Mouse (Mus musculus) erythroblast, embryonic 14.5 days (primary cell): ENCODE results near the gene Prelp. TPM values are rescaled to one million over a fixed set of nuclear protein-coding genes. Genes with fewer than 3 reads are reported as not detected.

Experiments
- H3K27me3 ChIP-seq: 2 replicates; pipeline ENCODE4 v1.6.1; 2012; ENCODE audit warnings: inconsistent platforms; ENCODE audit not compliant: control insufficient read depth
- H3K36me3 ChIP-seq: 2 replicates; pipeline ENCODE4 v1.6.1; 2012; ENCODE audit warnings: mild to moderate bottlenecking, inconsistent platforms; ENCODE audit not compliant: control insufficient read depth
- H3K4me1 ChIP-seq: 2 replicates; pipeline ENCODE4 v1.6.1; 2012; ENCODE audit warnings: inconsistent platforms; ENCODE audit not compliant: control insufficient read depth
- H3K4me3 ChIP-seq: replicated peaks from 2 replicates; pipeline ENCODE3; 2012; ENCODE audit warnings: moderate library complexity, mild to moderate bottlenecking, inconsistent platforms
- H3K9me3 ChIP-seq: 2 replicates; pipeline ENCODE4 v1.6.1; 2012; ENCODE audit warnings: low read length, inconsistent platforms, mixed read lengths; ENCODE audit not compliant: control insufficient read depth
- GATA1 ChIP-seq: IDR thresholded peaks from 2 replicates; pipeline ENCODE4 v1.6.1; 2012; ENCODE audit warnings: low read length, inconsistent platforms, mixed read lengths
- TAL1 ChIP-seq: IDR thresholded peaks from 3 replicates; pipeline ENCODE4 v1.6.1; 2012; ENCODE audit warnings: low read length, inconsistent platforms, mixed read lengths
- polyA plus RNA-seq: library from polyadenylated mRNA; stranded (reverse); fragments of >175 nt; gene quantifications from 2 replicates; pipeline ENCODE4 v1.2.3, GENCODE M21; 2012

The Prelp gene
- polyA plus RNA-seq, 1 experiment: not detected

DNA sequence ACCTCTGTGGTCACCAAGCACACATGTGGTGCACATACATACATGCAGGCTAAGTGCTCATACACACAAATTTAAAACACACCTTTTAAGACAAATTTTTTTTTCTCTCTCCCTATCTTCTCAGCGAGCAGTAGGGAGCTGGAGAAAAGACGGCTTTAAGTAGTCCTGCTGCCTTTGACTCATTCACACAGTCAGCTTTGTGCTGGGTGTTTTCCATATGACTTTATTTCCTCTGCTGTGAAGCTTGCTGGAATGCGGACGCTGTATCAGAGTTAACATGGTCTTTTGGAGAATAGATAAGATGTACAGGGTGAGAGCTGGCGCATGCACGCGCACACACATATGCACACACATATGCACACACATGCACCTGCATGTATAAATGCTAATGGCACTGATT, 11.1 kb downstream of the Prelp start:
- Histone ChIP-seq H3K27me3 (peaks cover 56% of the 10 kb centered on the region), H3K4me3 (no peak overlapping the region), H3K36me3 (no peaks in the 10 kb centered on the region), H3K4me1 (peaks cover 16% of the 10 kb centered on the region), H3K9me3 (no peaks in the 10 kb centered on the region)
- TF ChIP-seq TAL1 (no peak), GATA1 (no peak)

GRCm38 (mm10) chr1:133908659-133909575, 12.3 kb downstream of the Prelp start:
- Histone ChIP-seq H3K36me3 (no peaks in the 10 kb centered on the region), H3K4me3 (peak overlapping the region; percentile 46), H3K4me1 (peaks cover 16% of the 10 kb centered on the region), H3K27me3 (peaks cover 68% of the 10 kb centered on the region), H3K9me3 (no peaks in the 10 kb centered on the region)
- TF ChIP-seq TAL1 (no peak), GATA1 (no peak)

DNA sequence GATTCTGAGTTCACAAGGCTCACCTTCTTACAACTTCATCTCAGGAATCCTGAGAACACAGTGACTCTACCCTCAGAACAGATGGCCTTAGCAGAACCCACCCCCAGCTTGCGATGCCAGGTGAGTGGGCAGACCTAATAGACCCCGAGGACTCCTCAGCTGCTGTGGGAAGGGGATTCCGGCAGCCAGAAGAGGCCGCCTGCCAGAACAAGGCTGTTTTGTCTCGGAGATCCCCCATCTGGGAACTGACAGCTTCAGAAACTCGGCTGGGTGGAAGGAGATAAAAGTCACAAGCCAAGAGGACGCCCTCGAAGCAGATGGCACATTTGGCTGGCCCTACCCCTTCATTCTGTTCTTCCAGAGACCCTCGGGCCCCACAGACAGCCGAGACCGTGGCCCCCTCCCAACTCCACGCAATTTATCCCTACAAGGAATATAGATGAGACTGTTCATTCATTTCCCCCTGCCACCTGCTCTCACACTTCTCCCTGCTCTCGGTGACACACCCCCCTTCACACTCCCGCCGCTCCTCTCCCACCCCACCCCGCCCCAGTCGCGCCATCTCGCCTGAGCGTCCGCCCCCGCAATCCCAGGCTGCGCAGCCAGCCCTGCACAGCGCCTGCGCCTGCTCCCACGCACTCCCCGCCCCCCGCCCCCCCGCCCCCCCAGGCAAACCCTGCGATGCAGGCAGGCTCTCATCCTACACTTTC, 13.1 kb downstream of the Prelp start, which contains the start of gene Optc:
Gene Optc (minus strand): TSS at position 51 of the 710 bp plus-strand sequence.
- Histone ChIP-seq H3K4me1 (peaks cover 16% of the 10 kb centered on the region), H3K36me3 (no peaks in the 10 kb centered on the region), H3K27me3 (peaks cover 75% of the 10 kb centered on the region), H3K4me3 (peak within 1 kb of the TSS; percentile 46), H3K9me3 (no peaks in the 10 kb centered on the region)
- no peak for TF ChIP-seq TAL1
- TF ChIP-seq GATA1: no peak

DNA sequence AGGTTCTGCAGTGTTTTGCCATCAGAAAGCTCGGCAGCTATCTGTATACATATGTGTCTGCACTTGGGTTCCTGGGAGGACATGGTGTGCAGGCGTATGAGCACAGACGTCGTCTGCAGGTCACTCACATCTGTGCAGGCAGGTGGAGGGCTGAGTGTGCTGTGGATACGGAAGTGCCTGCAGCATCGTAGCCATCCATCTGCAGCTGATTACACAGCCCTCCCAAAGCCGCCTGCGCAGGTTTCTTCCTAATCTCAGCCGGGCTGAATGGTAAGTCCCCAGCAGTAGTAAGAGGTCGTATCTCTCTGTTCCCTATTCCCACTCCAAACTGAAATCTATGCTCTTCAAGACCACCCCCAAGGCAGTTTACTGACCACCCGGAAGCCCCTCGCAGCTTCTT, 14.8 kb downstream of the Prelp start:
- peaks cover 16% of the 10 kb centered on the region for H3K4me1 ChIP-seq
- H3K4me3 ChIP-seq: no peak overlapping the region
- no peaks in the 10 kb centered on the region for H3K9me3 ChIP-seq
- no peak for TF ChIP-seq GATA1
- no peak for TF ChIP-seq TAL1
- peaks cover 85% of the 10 kb centered on the region for H3K27me3 ChIP-seq
- no peaks in the 10 kb centered on the region for H3K36me3 ChIP-seq

- no peaks in the 10 kb centered on the region for H3K36me3 ChIP-seq
- peaks cover 36% of the 10 kb centered on the region for H3K27me3 ChIP-seq
- H3K4me3 ChIP-seq: no peak overlapping the region
- H3K9me3 ChIP-seq: no peaks in the 10 kb centered on the region
- TF ChIP-seq TAL1: no peak
- no peak for TF ChIP-seq GATA1
- peaks cover 32% of the 10 kb centered on the region for H3K4me1 ChIP-seq
These were observed 20.4 kb downstream of the Prelp start for GRCm38 (mm10) chr1:133900825-133901224.

DNA sequence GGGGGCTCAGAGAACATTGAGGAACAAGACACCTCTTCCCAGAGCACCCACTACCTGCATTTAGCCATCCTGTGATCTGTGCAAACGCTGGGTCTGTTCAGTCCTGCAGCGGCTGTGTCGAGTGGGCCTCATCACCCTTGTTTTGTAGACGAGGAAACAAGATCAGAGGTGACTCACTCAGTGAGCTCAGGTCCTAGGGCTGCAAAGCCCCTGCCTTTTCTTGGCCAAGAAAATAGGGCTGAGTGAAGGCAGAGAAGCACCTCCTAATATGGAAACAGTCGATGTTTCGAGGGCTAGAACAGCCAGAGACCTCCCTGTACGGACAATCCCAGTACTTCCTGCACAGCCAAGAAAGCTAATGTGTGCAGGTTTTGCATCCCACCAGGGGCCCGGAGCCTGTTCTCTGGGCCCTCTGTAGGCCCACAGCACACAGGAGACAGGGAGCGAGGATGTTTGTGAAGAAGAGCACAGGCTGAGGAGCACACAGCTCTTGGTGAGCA, 22.1 kb downstream of the Prelp start:
- no peak for TF ChIP-seq GATA1
- TF ChIP-seq TAL1: no peak
- no peaks in the 10 kb centered on the region; the same call in 1 of the 2 replicates for H3K36me3 ChIP-seq
- H3K4me1 ChIP-seq: peaks cover 47% of the 10 kb centered on the region
- H3K27me3 ChIP-seq: peaks cover 22% of the 10 kb centered on the region
- no peak overlapping the region for H3K4me3 ChIP-seq
- no peaks in the 10 kb centered on the region for H3K9me3 ChIP-seq

DNA sequence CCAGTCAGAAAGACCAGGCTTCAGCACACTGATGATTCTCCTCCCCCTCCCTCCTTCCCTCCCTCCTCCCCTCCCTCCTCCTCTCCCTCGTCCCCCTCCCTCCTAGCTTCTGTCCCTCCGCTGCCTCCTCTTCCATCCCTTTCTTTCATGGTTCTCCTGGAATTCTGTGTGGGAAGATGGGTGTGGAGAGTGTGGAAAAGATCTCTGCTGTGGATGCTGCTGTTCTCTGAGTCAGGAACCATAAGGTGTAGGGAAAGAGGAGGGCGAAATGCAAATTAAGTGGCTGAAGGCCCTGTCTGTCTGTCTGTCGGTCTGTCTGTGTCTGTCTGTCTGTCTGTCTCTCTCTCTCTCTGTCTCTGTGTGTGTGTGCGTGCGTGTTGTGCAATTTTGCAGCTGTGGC, 23.9 kb downstream of the Prelp start:
- Histone ChIP-seq H3K36me3 (no peaks in the 10 kb centered on the region; the same call in 1 of the 2 replicates), H3K9me3 (no peaks in the 10 kb centered on the region), H3K4me1 (peaks cover 62% of the 10 kb centered on the region), H3K27me3 (peaks cover 7% of the 10 kb centered on the region), H3K4me3 (no peak overlapping the region)
- no peak for TF ChIP-seq GATA1

DNA sequence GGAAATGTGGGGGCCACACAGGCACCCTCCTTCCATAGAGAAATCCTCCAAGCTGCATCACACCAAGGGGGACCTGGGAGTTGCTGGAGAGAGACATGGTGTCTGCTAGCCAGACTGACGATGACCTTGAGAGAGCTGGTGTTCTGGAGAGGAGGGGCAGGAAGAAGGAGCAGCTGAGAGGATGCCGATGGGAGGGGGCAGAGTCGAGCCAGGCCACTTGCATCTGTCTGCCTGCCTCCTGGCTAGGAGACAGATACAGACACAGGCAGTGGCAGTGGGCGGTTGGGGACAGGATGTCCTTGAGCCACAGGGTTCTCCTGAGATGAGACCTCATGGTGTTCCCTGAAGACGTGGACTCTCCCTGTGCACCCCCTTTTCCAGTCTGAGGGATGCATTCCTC, 29.7 kb downstream of the Prelp start:
- no peaks in the 10 kb centered on the region; the same call in 1 of the 2 replicates for H3K36me3 ChIP-seq
- no peak overlapping the region for H3K4me3 ChIP-seq
- TF ChIP-seq GATA1: no peak
- no peak for TF ChIP-seq TAL1

GRCm38 (mm10) chr1:133889949-133890598, 31.1 kb downstream of the Prelp start:
- peaks cover 93% of the 10 kb centered on the region for H3K4me1 ChIP-seq
- H3K9me3 ChIP-seq: no peaks in the 10 kb centered on the region
- no peaks in the 10 kb centered on the region; the same call in 1 of the 2 replicates for H3K36me3 ChIP-seq
- H3K27me3 ChIP-seq: no peaks in the 10 kb centered on the region
- TF ChIP-seq GATA1 (no peak), TAL1 (no peak)
- H3K4me3 ChIP-seq: peak overlapping the region; percentile 43

More for the DNA sequence above, 29.7 kb downstream of the Prelp start:
- Histone ChIP-seq H3K27me3 (no peaks in the 10 kb centered on the region), H3K9me3 (no peaks in the 10 kb centered on the region), H3K4me1 (peaks cover 94% of the 10 kb centered on the region)
